Mouse (Mus musculus): Measurements from ENCODE around the gene Ncor2. TPM values are rescaled to one million over a fixed set of nuclear protein-coding genes. Genes with fewer than 3 reads are reported as not detected.

Ncor2 gene
- polyA plus RNA-seq, 1 experiment, result 75.8 TPM

- TF ChIP-seq CTCF (IDR thresholded peaks at IDR 0.05; ENCODE audit: borderline replicate concordance, control insufficient read depth, extremely low read depth, insufficient read depth, low read length, poor library complexity), result no peak
- no peak for TF ChIP-seq POLR2A (IDR thresholded peaks at IDR 0.05; ENCODE audit: control insufficient read depth, extremely low read depth, insufficient read depth, low read length, poor library complexity)
- DNase-seq, result no peak
- H3K27me3 ChIP-seq (ENCODE audit: control insufficient read depth, insufficient read depth, low read length), result no peaks in the 10 kb centered on the region
- no peak overlapping the region for H3K4me3 ChIP-seq (ENCODE audit: control insufficient read depth, insufficient read depth, low read length)
- 98% methylated on average over 8 of the region's 8 CpGs for WGBS
- no peaks in the 10 kb centered on the region for H3K4me1 ChIP-seq (replicated peaks; ENCODE audit: control insufficient read depth, insufficient read depth, low read length)
- H3K27ac ChIP-seq (ENCODE audit: control insufficient read depth, insufficient read depth, low read length), result no peak overlapping the region
- H3K36me3 ChIP-seq (ENCODE audit: control insufficient read depth, insufficient read depth, low read length), result peaks cover 30% of the 10 kb centered on the region; the same call in 1 of the 2 replicates
These were observed 142.5 kb downstream of the Ncor2 start for GRCm38 (mm10) chr5:125036483-125036882.

- H3K4me1 ChIP-seq (replicated peaks; ENCODE audit: control insufficient read depth, insufficient read depth, low read length), result no peaks in the 10 kb centered on the region
- H3K27me3 ChIP-seq (ENCODE audit: control insufficient read depth, insufficient read depth, low read length), result no peaks in the 10 kb centered on the region
- WGBS, result 98% methylated on average over 20 of the region's 20 CpGs
- DNase-seq, result no peak
- no peak overlapping the region for H3K27ac ChIP-seq (ENCODE audit: control insufficient read depth, insufficient read depth, low read length)
- peaks cover 47% of the 10 kb centered on the region for H3K36me3 ChIP-seq (ENCODE audit: control insufficient read depth, insufficient read depth, low read length)
- H3K4me3 ChIP-seq (ENCODE audit: control insufficient read depth, insufficient read depth, low read length), result no peak overlapping the region
- no peak for TF ChIP-seq CTCF (IDR thresholded peaks at IDR 0.05; ENCODE audit: borderline replicate concordance, control insufficient read depth, extremely low read depth, insufficient read depth, low read length, poor library complexity)
- no peak for TF ChIP-seq POLR2A (IDR thresholded peaks at IDR 0.05; ENCODE audit: control insufficient read depth, extremely low read depth, insufficient read depth, low read length, poor library complexity)
These were observed 150.1 kb downstream of the Ncor2 start for GRCm38 (mm10) chr5:125028911-125029310.

- no peak for DNase-seq
- no peak overlapping the region for H3K27ac ChIP-seq (ENCODE audit: control insufficient read depth, insufficient read depth, low read length)
- H3K4me3 ChIP-seq (ENCODE audit: control insufficient read depth, insufficient read depth, low read length), result no peak overlapping the region
- WGBS, result 98% methylated on average over 15 of the region's 15 CpGs
- peaks cover 43% of the 10 kb centered on the region for H3K36me3 ChIP-seq (ENCODE audit: control insufficient read depth, insufficient read depth, low read length)
- no peaks in the 10 kb centered on the region for H3K4me1 ChIP-seq (replicated peaks; ENCODE audit: control insufficient read depth, insufficient read depth, low read length)
- H3K27me3 ChIP-seq (ENCODE audit: control insufficient read depth, insufficient read depth, low read length), result no peaks in the 10 kb centered on the region
- TF ChIP-seq CTCF (IDR thresholded peaks at IDR 0.05; ENCODE audit: borderline replicate concordance, control insufficient read depth, extremely low read depth, insufficient read depth, low read length, poor library complexity), result no peak
- no peak for TF ChIP-seq POLR2A (IDR thresholded peaks at IDR 0.05; ENCODE audit: control insufficient read depth, extremely low read depth, insufficient read depth, low read length, poor library complexity)
These were observed 150.6 kb downstream of the Ncor2 start for GRCm38 (mm10) chr5:125028371-125028770.

- WGBS, result 95% methylated on average over 14 of the region's 14 CpGs
- Histone ChIP-seq H3K36me3 (ENCODE audit: control insufficient read depth, insufficient read depth, low read length) (peaks cover 39% of the 10 kb centered on the region), H3K4me3 (ENCODE audit: control insufficient read depth, insufficient read depth, low read length) (no peak overlapping the region), H3K27me3 (ENCODE audit: control insufficient read depth, insufficient read depth, low read length) (no peaks in the 10 kb centered on the region), H3K27ac (ENCODE audit: control insufficient read depth, insufficient read depth, low read length) (no peak overlapping the region), H3K4me1 (replicated peaks; ENCODE audit: control insufficient read depth, insufficient read depth, low read length) (no peaks in the 10 kb centered on the region)
- no peak for DNase-seq
- TF ChIP-seq POLR2A (IDR thresholded peaks at IDR 0.05; ENCODE audit: control insufficient read depth, extremely low read depth, insufficient read depth, low read length, poor library complexity) (no peak), CTCF (IDR thresholded peaks at IDR 0.05; ENCODE audit: borderline replicate concordance, control insufficient read depth, extremely low read depth, insufficient read depth, low read length, poor library complexity) (no peak)
These were observed 155.0 kb downstream of the Ncor2 start for GRCm38 (mm10) chr5:125024002-125024401.

GRCm38 (mm10) chr5:125021298-125021697 lies 157.7 kb downstream of the Ncor2 start:
- TF ChIP-seq POLR2A (IDR thresholded peaks at IDR 0.05; ENCODE audit: control insufficient read depth, extremely low read depth, insufficient read depth, low read length, poor library complexity) (no peak), CTCF (IDR thresholded peaks at IDR 0.05; ENCODE audit: borderline replicate concordance, control insufficient read depth, extremely low read depth, insufficient read depth, low read length, poor library complexity) (no peak)
- Histone ChIP-seq H3K27me3 (ENCODE audit: control insufficient read depth, insufficient read depth, low read length) (no peaks in the 10 kb centered on the region), H3K36me3 (ENCODE audit: control insufficient read depth, insufficient read depth, low read length) (peaks cover 29% of the 10 kb centered on the region), H3K4me1 (replicated peaks; ENCODE audit: control insufficient read depth, insufficient read depth, low read length) (peaks cover 9% of the 10 kb centered on the region), H3K27ac (ENCODE audit: control insufficient read depth, insufficient read depth, low read length) (no peak overlapping the region), H3K4me3 (ENCODE audit: control insufficient read depth, insufficient read depth, low read length) (no peak overlapping the region)
- 86% methylated on average over 11 of the region's 11 CpGs for WGBS
- no peak for DNase-seq

- 97% methylated on average over 5 of the region's 5 CpGs for WGBS
- DNase-seq, result no peak
- H3K27ac ChIP-seq (ENCODE audit: control insufficient read depth, insufficient read depth, low read length), result no peak overlapping the region
These were observed 159.9 kb downstream of the Ncor2 start for GRCm38 (mm10) chr5:125019099-125019498.

GRCm38 (mm10) chr5:125017332-125017731 lies 161.7 kb downstream of the Ncor2 start:
- TF ChIP-seq POLR2A (IDR thresholded peaks at IDR 0.05; ENCODE audit: control insufficient read depth, extremely low read depth, insufficient read depth, low read length, poor library complexity) (no peak), CTCF (IDR thresholded peaks at IDR 0.05; ENCODE audit: borderline replicate concordance, control insufficient read depth, extremely low read depth, insufficient read depth, low read length, poor library complexity) (no peak)
- Histone ChIP-seq H3K4me1 (replicated peaks; ENCODE audit: control insufficient read depth, insufficient read depth, low read length) (peaks cover 24% of the 10 kb centered on the region), H3K4me3 (ENCODE audit: control insufficient read depth, insufficient read depth, low read length) (no peak overlapping the region), H3K27me3 (ENCODE audit: control insufficient read depth, insufficient read depth, low read length) (no peaks in the 10 kb centered on the region), H3K36me3 (ENCODE audit: control insufficient read depth, insufficient read depth, low read length) (0 out of 2 replicates have a peak, but pooled peaks cover 4% of the 10 kb centered on the region), H3K27ac (ENCODE audit: control insufficient read depth, insufficient read depth, low read length) (no peak overlapping the region)
- 91% methylated on average over 15 of the region's 15 CpGs for WGBS
- DNase-seq, result no peak

More at GRCm38 (mm10) chr5:125019099-125019498, 159.9 kb downstream of the Ncor2 start:
- no peak overlapping the region for H3K4me3 ChIP-seq (ENCODE audit: control insufficient read depth, insufficient read depth, low read length)
- H3K36me3 ChIP-seq (ENCODE audit: control insufficient read depth, insufficient read depth, low read length), result 0 out of 2 replicates have a peak, but pooled peaks cover 13% of the 10 kb centered on the region
- TF ChIP-seq CTCF (IDR thresholded peaks at IDR 0.05; ENCODE audit: borderline replicate concordance, control insufficient read depth, extremely low read depth, insufficient read depth, low read length, poor library complexity), result no peak
- no peak for TF ChIP-seq POLR2A (IDR thresholded peaks at IDR 0.05; ENCODE audit: control insufficient read depth, extremely low read depth, insufficient read depth, low read length, poor library complexity)
- peaks cover 24% of the 10 kb centered on the region for H3K4me1 ChIP-seq (replicated peaks; ENCODE audit: control insufficient read depth, insufficient read depth, low read length)
- H3K27me3 ChIP-seq (ENCODE audit: control insufficient read depth, insufficient read depth, low read length), result no peaks in the 10 kb centered on the region

All from thymus, adult 2 months (tissue).